Mouse (Mus musculus) CD8-positive naive resting alpha-beta T cell, adult 2 months (primary cell): ENCODE measurements around the gene Cfap65.
A peak's percentile ranks its signal among the peaks of the same experiment; 100 is the strongest.

ENCODE experiments used
- DNase-seq, 2 experiments: peaks; one replicate each; pipeline ENCODE4 v3.0.0; 2022; ENCODE audit warnings: low read depth in 2 of 2, low spot score in 2 of 2

The Cfap65 gene

DNA sequence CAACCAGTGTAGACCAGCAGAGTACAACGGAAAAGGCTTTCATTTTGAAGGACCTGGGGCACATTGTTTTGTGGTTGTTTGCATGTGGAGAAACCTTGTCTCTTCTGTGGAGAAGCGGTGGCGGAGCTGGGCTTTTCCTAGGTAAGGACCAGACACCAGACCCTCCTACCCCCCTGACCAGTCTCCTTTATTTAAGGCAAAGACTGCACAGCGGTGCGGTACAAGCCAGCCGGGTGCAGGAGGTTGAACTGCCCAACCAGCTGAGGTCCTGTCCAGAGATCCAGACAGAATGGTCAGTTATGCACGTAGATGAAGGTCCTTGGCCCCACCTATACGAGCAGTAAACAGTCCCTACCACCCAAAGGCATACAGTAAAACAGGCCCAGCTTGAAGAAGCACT lies 52.6 kb downstream of the Cfap65 start:
- no peak for DNase-seq

- no peak for DNase-seq
These were observed 53.2 kb downstream of the Cfap65 start for GRCm38 (mm10) chr1:74882055-74882734.

- DNase-seq, result peak; percentile 24 to 27
These were observed 54.5 kb downstream of the Cfap65 start for GRCm38 (mm10) chr1:74880785-74881360.

DNA sequence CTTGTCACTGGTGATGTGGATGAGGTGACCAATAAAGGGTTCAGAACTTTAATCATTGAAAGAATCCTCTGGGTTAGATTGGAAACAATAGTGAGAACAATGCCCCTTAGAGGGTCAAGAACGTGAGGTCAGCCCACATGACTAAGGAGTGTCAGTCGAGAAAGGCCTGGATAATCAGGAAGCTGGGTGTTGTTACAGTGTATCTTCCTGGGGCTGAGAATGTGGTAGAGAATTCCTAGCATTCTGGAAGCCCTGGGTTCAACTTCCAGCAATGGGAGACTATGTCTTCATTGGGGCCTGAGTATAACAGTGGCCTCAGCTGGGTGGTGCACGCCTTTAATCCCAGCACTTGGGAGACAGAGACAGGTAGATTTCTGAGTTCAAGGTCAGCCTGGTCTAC lies 58.2 kb downstream of the Cfap65 start:
- DNase-seq, result no peak

GRCm38 (mm10) chr1:74872218-74872617 lies 63.2 kb downstream of the Cfap65 start:
- DNase-seq, result no peak

DNA sequence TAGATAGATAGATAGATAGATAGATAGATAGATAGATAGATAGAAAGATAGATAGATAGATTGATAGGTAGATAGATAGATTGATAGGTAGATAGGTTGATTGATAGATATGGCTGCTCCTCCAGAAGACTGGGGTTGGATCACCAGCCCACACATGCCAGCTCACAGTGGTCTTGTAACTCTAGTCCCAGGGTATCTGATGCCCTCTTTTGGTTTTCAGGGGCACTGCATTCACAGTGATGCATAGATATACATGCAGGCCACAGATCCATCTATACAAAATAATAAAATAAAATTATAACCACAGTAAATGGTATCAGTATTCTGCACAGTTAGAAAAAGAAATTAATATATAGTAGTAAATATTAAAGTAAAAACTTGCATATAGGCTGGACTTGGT lies 73.6 kb downstream of the Cfap65 start:
- DNase-seq, result no peak

- no peak for DNase-seq
These were observed 76.0 kb downstream of the Cfap65 start for GRCm38 (mm10) chr1:74859223-74859984.

- DNase-seq, result no peak
These were observed 76.6 kb downstream of the Cfap65 start for GRCm38 (mm10) chr1:74858805-74859204.

DNA sequence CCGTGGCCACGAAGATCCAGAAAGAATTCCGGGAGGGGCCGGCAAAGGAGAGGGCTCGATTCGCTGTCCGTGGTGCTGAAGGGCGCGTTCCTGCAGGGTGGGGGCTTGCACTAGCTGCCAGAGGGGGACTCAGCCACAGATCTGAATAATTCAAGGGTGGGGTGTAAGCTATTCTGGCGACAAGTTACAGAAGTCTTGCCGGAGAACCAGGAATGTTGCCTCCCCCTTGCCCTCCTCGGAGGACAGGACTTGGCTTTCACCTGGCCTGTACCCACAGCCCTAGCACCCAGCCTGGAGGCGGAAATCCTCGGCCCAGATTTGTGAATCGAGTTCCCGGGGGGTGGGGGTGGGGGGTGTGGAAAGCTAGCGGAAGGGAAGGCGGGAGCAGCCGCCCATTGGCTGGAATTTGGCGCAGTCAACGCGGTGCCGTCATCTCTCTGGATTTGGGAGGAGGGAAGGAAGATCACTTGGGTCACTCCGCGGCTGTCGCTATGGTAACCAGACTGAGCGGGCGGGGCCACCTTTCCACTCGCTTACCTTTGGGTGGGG lies 77.2 kb downstream of the Cfap65 start:
- no peak for DNase-seq

- DNase-seq, result no peak
These were observed 77.7 kb downstream of the Cfap65 start for GRCm38 (mm10) chr1:74857677-74858076.

GRCm38 (mm10) chr1:74857201-74857600 lies 78.2 kb downstream of the Cfap65 start:
- no peak for DNase-seq

DNA sequence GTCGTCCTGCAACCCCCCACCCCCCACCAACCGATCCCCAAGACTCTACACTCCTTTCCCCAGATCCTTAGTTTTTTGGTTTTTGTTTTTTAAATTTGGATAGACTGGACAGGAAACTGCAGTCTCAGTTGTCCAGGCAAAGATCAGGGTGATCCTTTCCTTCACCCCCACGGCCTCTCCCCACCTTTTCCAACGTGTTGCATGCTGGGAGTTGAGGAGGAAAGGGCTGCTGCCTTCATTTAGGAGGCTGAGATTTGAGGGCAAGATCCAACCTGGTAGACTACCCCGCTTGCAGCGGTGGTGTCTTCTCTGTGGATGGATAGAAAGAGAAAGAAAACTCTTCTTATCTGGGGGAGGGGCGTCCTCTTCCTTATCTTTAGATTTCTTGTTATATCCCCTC lies 78.6 kb downstream of the Cfap65 start:
- no peak for DNase-seq

DNA sequence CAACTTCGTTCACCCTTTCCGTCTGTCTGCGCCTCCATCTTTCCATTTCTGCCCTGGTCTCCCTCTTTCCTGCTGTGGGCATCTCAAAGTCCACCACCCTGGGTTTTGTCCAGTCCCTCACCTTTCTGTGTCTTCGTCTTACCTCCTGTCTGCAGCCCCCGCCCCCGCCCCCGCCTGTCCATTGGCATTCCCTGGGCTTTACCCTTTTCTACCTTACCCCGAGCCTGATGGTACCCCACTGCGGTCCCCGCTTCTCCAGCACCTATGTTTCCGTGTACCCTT lies 79.0 kb downstream of the Cfap65 start:
- DNase-seq, result no peak

GRCm38 (mm10) chr1:74855651-74856438 lies 79.6 kb downstream of the Cfap65 start:
- DNase-seq, result no peak

DNA sequence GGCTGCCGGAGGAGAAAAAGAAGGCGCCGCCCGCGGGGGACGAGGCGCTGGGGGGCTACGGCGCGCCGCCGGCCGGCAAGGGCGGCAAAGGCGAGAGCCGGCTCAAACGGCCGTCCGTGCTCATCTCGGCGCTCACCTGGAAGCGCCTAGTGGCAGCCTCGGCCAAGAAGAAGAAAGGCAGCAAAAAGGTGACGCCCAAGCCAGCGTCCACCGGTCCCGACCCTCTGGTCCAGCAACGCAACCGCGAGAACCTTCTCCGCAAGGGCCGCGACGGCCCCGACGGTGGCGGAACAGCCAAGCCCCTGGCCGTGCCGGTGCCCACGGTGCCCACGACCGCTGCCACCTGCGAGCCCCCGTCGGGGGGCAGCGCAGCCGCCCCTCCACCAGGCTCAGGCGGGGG lies 80.2 kb downstream of the Cfap65 start:
- DNase-seq, result no peak

DNA sequence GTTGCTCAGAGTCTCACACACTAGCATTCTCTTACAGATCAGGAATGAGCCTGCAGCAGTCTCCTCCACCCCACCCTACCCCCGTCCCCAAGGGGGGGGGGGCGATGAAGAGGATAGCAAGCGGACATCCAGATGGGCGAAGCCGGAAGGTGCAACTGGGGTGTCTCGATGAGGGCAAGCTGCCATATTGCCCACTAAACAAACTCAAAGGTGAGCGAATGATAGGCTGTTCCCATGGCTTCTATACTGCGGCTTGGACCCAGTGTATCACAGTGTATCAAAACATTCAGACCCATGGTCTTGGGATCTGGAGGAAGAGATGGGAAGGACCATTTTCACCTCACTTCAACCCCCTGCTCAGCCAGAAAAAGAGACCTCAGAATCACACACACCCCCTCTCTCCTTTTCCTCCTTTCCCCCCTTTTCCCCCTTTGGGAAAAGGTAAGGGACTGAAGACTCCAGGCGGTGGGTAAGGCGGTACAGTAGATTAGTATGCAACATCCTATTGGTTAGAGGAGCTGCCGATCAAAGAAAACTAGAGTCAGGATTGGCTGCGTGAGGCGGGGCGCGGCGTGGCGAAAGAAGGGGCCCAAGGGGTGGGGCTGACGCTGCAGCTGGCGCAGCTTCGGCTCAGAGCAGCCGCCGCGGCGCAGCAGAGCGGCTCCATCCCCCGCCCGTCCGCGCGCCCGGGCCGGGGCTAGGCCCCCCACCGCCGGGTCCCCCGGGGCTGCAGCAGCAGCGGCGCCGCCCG lies 80.9 kb downstream of the Cfap65 start, which contains the start of gene Cdk5r2:
Gene Cdk5r2, plus strand, starts transcription at position 629 of the 751 bp plus-strand sequence.
- DNase-seq, result peak; percentile 26 to 33
